Mouse (Mus musculus) brain, embryonic 14.5 days (tissue): ENCODE results near the gene Scn4a.

ENCODE experiments used
- CTCF ChIP-seq: fragments of 200-500 bp; IDR thresholded peaks from 2 replicates; pipeline ENCODE4 v1.5.1; 2012; ENCODE audit warnings: inconsistent platforms, mild to moderate bottlenecking, moderate library complexity, borderline replicate concordance; ENCODE audit not compliant: insufficient read depth, insufficient read length; ENCODE audit errors: extremely low read depth
- POLR2A ChIP-seq: fragments of 200-500 bp; IDR thresholded peaks from 2 replicates; pipeline ENCODE4 v1.6.1; 2012; ENCODE audit warnings: mild to moderate bottlenecking, inconsistent platforms, borderline replicate concordance; ENCODE audit not compliant: poor library complexity, insufficient read depth, insufficient read length, severe bottlenecking; ENCODE audit errors: extremely low read depth

DNA sequence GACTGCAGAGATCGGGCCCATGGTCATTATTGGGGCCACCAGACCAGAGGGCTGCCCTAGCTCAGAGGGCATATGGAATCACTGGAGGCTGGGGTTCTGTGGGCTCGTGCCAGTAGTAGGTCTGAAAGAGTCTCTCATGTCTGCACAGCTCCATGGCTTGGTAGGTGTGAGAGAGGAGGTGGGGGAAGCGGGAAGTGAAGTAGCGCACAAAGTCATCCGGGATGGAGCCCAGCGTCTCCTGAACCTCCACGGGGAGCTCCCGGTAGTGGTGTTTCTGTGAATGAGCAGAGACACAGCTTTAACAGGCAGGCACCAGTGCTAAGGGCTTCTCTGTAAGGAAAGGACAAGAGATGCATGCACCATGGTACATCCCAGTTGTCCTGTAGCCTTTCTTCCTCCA lies 45.4 kb upstream of the Scn4a start:
- TF ChIP-seq POLR2A (no peak), CTCF (no peak)
